Mouse (Mus musculus) layer of hippocampus, postnatal 10 days (tissue): ENCODE measurements at regions not wholly inside any gene's neighbourhood (a gene's known extent, or its start where the extent isn't known, plus 50 kb on each side); places are given as distances from the start of the nearest gene placed in this dataset.

ENCODE experiments used
- DNase-seq, 2 experiments: peaks; one replicate each; pipeline ENCODE4 v3.0.0; 2021; ENCODE audit warnings: low spot score in 2 of 2

DNA sequence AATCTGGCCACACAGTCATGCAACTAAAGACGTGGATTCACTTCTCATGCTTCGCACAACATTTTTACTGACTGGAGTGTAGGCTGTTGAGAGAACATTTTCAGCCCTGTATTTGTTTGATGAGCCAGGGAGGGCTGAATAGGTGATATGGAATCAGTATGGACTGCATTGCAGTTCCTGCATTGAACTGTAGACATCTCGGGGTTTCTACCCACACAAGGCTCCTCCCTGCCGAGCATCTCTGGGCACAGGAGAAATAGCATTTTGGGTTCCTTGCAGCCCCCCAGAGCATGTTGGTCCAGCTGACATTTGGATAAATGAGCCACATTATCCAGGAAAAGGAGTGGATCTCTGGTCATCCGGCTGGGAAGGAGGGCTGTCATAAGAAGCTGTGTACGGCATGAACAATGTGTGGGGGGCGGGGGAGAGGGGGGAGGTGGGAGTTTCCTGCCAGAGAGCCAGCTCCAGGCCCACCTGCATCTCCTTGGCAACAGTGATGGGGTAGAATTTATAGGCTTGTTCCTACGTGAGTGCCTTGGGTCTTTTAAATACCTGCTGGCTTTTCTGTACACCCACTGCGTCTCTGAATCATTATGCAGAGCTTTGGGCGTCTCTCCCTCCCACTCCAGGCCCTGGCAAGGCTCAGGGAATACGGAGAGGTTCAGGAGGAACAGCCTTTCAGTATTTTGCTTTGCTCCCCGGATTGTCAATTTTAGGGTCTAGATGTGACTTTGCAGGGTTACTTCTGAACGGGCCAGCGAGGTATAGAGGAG lies 280.9 kb upstream of the Gm10131 start:
- DNase-seq, result peak in 1 of 2 experiments; percentile 53

- peak; percentile 38 to 52 for DNase-seq
Observed at GRCm38 (mm10) chr8:34385806-34386439, 274.4 kb upstream of the Gm10131 start.

DNA sequence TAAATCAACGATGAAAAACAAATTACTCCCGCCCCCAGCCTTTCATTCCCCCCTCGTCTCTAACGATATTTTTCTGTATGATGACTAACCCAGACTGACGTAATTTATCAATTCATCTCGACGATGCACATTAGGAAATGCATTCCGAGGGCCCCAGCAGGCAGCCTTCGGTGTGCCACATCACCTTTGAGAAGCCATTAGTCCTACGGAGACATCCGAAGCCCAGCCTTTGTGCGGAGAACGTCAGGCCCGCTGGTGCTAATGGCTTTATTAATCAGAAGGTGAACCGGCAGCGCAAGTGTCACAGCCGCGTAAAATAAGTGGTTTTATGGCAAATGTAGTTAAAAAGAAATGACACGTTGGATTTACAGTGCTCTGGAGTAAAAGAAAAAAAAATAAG lies 269.1 kb upstream of the Gm10131 start:
- no peak for DNase-seq

DNA sequence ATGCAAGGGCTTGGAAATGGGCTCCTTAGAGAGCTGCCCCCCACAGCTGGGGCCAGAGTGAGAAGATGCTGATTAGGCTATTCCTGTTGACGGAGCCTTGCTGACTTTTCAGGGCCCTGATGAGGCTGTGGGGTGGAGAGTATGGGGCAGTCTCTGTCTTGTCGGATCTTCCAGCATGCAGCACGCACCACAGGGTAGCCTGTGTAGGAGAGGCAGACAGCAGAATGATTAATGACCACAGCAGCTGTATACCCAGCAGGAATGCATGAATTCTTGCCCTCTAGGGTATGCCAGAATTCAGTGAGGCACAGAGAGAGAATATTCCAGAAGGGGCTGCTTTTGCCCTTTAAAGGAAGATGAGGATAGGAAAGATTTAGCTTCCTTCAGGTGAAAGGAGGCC lies 265.6 kb upstream of the Gm10131 start:
- no peak for DNase-seq

GRCm38 (mm10) chr8:34374242-34374641 lies 262.7 kb upstream of the Gm10131 start:
- no peak for DNase-seq

DNA sequence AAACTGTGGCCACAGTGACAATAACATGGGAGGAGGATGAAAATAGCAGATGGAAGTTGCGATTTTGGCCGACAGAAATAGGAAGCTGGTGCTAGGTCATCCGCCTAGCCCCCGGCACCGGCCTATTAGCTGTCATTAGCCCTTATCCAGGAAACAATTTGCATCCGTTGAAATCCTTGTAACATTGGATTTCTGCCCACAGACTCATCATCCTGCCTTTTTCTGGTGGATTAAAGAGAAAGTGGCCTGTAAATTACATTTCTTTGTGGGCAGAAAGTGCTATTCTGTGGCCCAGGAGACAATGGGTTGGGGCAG lies 261.1 kb upstream of the Gm10131 start:
- peak in 1 of 2 experiments; percentile 30 for DNase-seq

DNA sequence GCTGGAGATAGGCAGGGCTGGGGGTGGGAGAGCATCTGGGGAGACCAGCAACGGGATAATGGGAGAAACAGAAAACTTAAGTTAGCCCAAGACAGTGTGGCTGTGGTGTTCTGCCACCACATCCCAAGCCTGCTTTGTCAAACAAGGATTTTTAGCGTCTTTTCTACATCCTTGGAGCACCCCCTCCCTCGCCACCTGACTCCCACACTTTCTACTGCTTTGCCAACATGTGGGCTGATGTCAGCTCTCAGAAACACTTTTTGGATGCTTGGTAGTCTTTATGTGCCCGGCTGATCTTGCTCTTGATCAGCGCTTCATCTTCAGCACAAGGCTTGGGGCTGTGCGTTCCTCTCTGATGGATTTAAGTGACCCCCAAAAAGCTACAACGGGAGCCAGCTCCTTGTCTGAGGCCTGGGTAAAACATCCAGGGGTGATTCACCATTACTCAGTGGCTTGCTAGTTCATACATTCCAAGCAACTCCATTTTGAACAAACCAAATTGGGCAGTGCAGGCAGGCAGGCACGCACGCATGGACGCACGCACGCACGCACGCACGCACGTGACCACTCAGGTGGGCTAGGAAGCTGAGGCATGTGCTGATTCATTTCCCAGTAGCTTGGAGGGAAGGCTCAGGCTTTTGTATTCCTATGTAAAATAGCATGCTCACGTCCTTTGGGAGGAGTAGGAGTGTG lies 260.6 kb upstream of the Gm10131 start:
- DNase-seq, result no peak

GRCm38 (mm10) chr8:34371391-34371790 lies 259.9 kb upstream of the Gm10131 start:
- no peak for DNase-seq

DNA sequence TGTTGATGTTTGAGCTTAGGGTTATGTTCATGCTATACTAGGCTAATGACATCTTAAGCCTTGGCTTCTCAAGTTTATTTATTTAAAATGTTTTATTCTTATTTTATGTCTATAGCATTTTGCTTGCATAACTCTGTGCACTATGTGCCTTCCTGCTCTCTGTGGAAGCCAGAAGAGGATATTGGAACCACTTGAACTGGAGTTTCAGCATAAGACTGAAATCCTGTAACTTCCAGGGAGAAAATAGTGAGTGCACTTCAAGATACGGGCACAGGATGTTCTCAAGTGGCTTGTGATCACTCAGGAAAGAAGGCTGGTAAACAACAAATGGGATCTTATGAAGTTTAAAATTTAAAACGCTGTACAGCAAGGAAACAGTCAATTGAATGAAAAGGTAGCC lies 257.0 kb upstream of the Gm10131 start:
- no peak for DNase-seq

DNA sequence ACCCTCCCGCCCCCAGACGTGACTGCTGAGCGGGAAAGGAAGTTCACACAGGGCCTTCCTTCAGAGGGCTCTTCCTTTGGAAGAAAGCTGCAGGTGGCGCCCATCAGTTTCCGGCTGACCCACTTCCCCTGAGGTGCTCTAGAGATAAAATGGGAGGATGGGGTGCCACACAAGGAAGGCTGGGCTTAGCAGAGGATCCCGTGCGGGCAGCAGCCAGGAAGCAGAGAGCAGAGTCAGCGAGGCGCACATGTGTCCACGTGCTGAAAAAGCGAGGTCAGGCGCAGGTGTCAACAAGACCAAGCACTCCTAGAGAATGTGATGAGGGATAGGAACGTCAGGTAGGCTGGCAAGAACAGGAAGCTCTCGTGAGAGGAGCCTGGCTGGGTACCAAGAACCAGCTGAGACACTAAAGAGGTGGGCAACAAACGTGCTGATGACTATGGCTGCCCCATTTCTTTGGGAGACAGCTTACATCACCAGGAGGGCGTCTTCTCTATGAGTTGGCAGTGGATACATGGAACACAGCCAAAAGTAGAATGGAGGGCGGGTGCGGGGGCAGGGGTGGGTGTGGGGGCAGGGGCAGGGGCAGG lies 253.0 kb upstream of the Gm10131 start:
- no peak for DNase-seq

- no peak for DNase-seq
Observed at GRCm38 (mm10) chr8:34363679-34364078, 252.1 kb upstream of the Gm10131 start.

GRCm38 (mm10) chr8:34363131-34363530 lies 251.6 kb upstream of the Gm10131 start:
- DNase-seq, result no peak

GRCm38 (mm10) chr8:34361377-34361776 lies 249.8 kb upstream of the Gm10131 start:
- no peak for DNase-seq

DNA sequence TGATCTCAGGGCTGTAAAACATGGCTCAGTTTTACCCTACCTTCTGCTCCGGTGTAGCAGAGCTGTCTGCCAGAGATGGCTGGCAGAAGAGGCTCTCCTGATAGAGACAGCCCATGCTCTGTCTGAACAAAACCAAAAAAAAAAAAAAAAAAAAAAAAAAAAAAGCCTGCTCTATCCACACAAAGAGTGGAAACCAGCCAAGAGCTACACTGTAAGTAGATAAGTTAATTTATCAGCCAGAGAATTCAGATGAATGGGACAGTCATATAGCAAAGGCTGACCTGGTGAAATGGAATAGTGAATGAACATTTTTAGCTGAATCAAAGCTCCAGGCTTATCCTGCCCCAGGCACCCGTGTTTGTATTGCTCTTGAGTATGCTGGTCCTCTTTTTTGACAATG lies 248.2 kb upstream of the Gm10131 start:
- no peak for DNase-seq

- DNase-seq, result no peak
Observed at GRCm38 (mm10) chr8:34355059-34355458, 243.5 kb upstream of the Gm10131 start.

GRCm38 (mm10) chr8:34353140-34353855 lies 241.8 kb upstream of the Gm10131 start:
- no peak for DNase-seq

- DNase-seq, result peak in 1 of 2 experiments; percentile 42
Observed at GRCm38 (mm10) chr8:34334851-34335250, 223.3 kb upstream of the Gm10131 start.

- no peak for DNase-seq
Observed at GRCm38 (mm10) chr8:34331673-34332072, 220.1 kb upstream of the Gm10131 start.

GRCm38 (mm10) chr8:34326614-34326965 lies 215.1 kb upstream of the Gm10131 start:
- DNase-seq, result no peak

DNA sequence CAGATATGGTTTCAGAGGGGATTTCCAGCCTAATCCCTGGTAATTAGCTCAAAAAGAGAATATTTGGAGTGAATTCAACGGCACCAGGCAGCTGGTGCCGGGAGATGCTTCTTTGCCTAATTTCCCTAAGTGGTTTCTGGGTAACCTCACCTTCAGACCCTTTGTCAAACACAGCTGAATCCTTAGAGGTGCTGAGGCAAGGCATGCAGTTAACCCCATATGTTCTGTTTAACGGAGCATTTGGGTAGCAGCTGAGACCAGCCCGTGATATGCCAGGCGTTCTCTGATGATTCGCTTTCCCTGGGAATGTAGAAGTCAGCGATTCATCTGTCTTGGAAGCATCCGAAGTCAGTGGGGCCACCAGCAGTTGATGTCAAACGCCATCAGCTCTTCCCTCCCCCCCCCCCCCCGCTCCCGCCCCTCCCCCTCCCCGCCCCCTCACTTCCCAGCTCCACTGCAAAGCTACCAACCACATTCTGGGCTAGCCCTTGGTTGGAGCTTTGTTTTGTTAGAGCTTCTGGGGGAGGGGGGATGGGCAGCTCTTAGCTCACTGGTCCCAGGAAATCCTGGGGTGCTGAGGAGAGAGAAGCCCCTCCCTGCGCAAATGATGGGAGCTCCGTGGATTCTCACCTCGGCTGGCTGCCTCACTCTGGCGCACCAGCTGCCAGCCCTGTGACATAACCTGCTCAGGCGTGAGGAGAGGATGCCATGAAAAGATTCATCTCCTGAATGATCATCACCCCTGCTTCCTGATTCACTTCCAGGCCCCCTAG lies 214.5 kb upstream of the Gm10131 start:
- peak in 1 of 2 experiments; percentile 59 for DNase-seq

GRCm38 (mm10) chr8:34320158-34320587 lies 208.6 kb upstream of the Gm10131 start:
- peak; percentile 50 to 69 for DNase-seq
